Mouse (Mus musculus) bone marrow macrophage, adult 2 months (primary cell): ENCODE results near the gene Etl4. TPM values are rescaled to one million over a fixed set of nuclear protein-coding genes. Genes with fewer than 3 reads are reported as not detected.
"Not testable (repeated sequence)": the region's sequence is repeated elsewhere in the genome, so short reads cannot be mapped to it uniquely, and the experiment has no call there.

ENCODE experiments used
- H3K27ac ChIP-seq: 2 replicates; pipeline ENCODE4 v1.5.1; 2012; ENCODE audit warnings: low read depth, low read length; ENCODE audit not compliant: insufficient read depth
- H3K4me1 ChIP-seq: 2 replicates; pipeline ENCODE4 v1.6.1; 2012; ENCODE audit warnings: low read length; ENCODE audit not compliant: control insufficient read depth, insufficient read depth
- H3K4me3 ChIP-seq: 2 replicates; pipeline ENCODE4 v1.5.1; 2012; ENCODE audit warnings: mild to moderate bottlenecking, low read length, moderate library complexity; ENCODE audit not compliant: insufficient read depth
- CTCF ChIP-seq: IDR thresholded peaks from 2 replicates; pipeline ENCODE4 v1.5.1; 2012; ENCODE audit warnings: low read depth, mild to moderate bottlenecking, low read length, moderate library complexity
- POLR2A ChIP-seq: IDR thresholded peaks from 2 replicates; pipeline ENCODE4 v1.6.1; 2012; ENCODE audit warnings: mild to moderate bottlenecking, low read depth, low read length, borderline replicate concordance
- polyA plus RNA-seq: library from polyadenylated mRNA; stranded (reverse); fragments of >200 nt; gene quantifications from 2 replicates; pipeline ENCODE4 v1.2.4, GENCODE M21; 2012; ENCODE audit not compliant: missing spikeins, insufficient read depth, insufficient read length

Gene Etl4
- polyA plus RNA-seq, 1 experiment: 7.3 TPM

DNA sequence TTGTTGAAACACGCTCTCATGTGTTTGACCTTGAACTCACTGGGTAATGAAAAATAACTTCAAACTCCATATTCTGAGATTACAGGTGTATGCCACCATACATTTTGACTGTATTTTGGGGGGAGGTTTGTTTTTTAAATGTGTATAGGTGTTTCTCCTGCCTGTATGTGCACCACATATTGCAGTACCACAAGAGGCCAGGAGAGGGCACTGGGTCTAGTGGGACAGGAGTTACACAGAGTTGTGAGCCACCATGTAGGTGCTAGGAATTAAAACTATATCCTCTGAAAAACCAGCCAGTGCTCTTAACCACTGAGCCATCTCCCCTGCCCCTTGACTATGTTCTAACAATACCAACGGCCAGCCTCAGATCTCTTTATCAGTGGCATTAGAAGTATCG, 766.8 kb downstream of the Etl4 start:
- no peaks in the 10 kb centered on the region for H3K4me1 ChIP-seq
- H3K4me3 ChIP-seq: no peak overlapping the region
- TF ChIP-seq CTCF (no peak), POLR2A (no peak)
- no peak overlapping the region for H3K27ac ChIP-seq

DNA sequence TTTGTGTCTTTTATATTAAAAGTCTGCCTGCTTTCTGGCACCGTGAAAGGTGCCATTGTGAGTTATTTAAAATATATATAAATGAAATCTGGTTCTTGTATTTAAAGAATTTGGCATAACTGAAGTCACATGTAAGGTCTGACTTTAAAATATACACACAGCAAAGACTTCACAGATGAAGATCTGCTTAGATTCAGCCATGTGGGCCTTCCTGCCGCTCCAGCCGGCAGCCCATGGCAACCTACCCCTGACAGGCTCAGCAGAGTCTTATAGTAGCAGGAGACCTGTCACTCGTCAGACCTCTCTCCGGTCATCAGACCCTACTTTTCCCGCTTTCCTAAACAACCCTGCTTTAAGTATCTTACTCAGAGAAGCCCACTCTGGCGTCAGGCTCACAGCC, 769.2 kb downstream of the Etl4 start:
- H3K27ac ChIP-seq: no peak overlapping the region

GRCm38 (mm10) chr2:20682203-20682602, 772.6 kb downstream of the Etl4 start:
- not testable (repeated sequence) for H3K27ac ChIP-seq, H3K4me1 ChIP-seq, H3K4me3 ChIP-seq

More for the DNA sequence above, 769.2 kb downstream of the Etl4 start:
- TF ChIP-seq CTCF: no peak
- TF ChIP-seq POLR2A: no peak
- no peaks in the 10 kb centered on the region for H3K4me1 ChIP-seq
- H3K4me3 ChIP-seq: no peak overlapping the region

GRCm38 (mm10) chr2:20689389-20689788, 779.8 kb downstream of the Etl4 start:
- TF ChIP-seq CTCF (no peak), POLR2A (no peak)
- no peak overlapping the region for H3K4me3 ChIP-seq
- no peaks in the 10 kb centered on the region for H3K4me1 ChIP-seq
- H3K27ac ChIP-seq: no peak overlapping the region

GRCm38 (mm10) chr2:20692898-20693297, 783.3 kb downstream of the Etl4 start:
- TF ChIP-seq CTCF: no peak
- TF ChIP-seq POLR2A: no peak
- Histone ChIP-seq H3K27ac (no peak overlapping the region), H3K4me3 (no peak overlapping the region), H3K4me1 (no peaks in the 10 kb centered on the region)

GRCm38 (mm10) chr2:20693772-20694171, 784.2 kb downstream of the Etl4 start:
- no peak for TF ChIP-seq POLR2A
- H3K4me1 ChIP-seq: no peaks in the 10 kb centered on the region
- H3K4me3 ChIP-seq: no peak overlapping the region
- H3K27ac ChIP-seq: no peak overlapping the region

- Histone ChIP-seq H3K4me3 (no peak overlapping the region), H3K27ac (no peak overlapping the region), H3K4me1 (no peaks in the 10 kb centered on the region)
- TF ChIP-seq POLR2A (no peak), CTCF (no peak)
Measured at GRCm38 (mm10) chr2:20697719-20698118, 788.1 kb downstream of the Etl4 start.

GRCm38 (mm10) chr2:20705110-20705509, 795.5 kb downstream of the Etl4 start:
- TF ChIP-seq POLR2A: no peak
- no peak for TF ChIP-seq CTCF
- Histone ChIP-seq H3K4me3 (no peak overlapping the region), H3K4me1 (no peaks in the 10 kb centered on the region), H3K27ac (no peak overlapping the region)

GRCm38 (mm10) chr2:20710589-20710988, 801.0 kb downstream of the Etl4 start:
- no peak for TF ChIP-seq POLR2A
- no peak for TF ChIP-seq CTCF
- no peak overlapping the region for H3K4me3 ChIP-seq

GRCm38 (mm10) chr2:20711024-20711423, 801.4 kb downstream of the Etl4 start:
- Histone ChIP-seq H3K4me3 (no peak overlapping the region), H3K4me1 (no peaks in the 10 kb centered on the region), H3K27ac (no peak overlapping the region)
- TF ChIP-seq POLR2A: no peak
- no peak for TF ChIP-seq CTCF

More at GRCm38 (mm10) chr2:20710589-20710988, 801.0 kb downstream of the Etl4 start:
- H3K4me1 ChIP-seq: no peaks in the 10 kb centered on the region
- no peak overlapping the region for H3K27ac ChIP-seq

DNA sequence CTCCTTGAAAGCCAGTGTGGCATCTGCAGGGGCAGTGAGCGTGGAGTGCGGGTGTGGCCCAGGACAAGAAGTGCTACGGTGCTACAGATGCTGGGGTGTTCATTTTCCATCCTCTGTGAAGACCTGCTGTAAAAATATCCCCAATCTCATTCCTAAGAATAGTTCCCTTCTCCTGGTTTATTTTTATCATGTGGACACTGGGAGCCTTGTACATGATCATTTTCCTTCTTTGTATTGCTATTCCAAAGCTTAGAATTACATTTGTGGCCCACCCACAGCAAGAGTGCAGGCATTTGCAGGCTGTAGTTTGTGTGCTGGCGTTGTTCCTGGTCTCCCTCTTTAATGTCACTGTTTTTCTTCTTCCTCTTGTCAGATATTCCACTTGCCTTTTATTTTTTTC, 809.5 kb downstream of the Etl4 start:
- no peak overlapping the region for H3K4me3 ChIP-seq
- H3K4me1 ChIP-seq: peaks cover 3% of the 10 kb centered on the region
- no peak overlapping the region for H3K27ac ChIP-seq
- no peak for TF ChIP-seq POLR2A
- no peak for TF ChIP-seq CTCF
